ENCODE assay signal across 25 mouse cellular contexts in genomic region chr15:82027726-82028125, GRCm38 (mm10). TPM values are rescaled to one million over a fixed set of nuclear protein-coding genes. Genes with fewer than 3 reads are reported as not detected.
DNase-seq lines count a peak whose midpoint lies in the region; ATAC-seq and TF ChIP-seq lines count a peak whose summit lies in the region.
"Had no signal": no experiment of that assay in that cellular context is flagged by ENCODE, and none has a peak within 500 bp of the region (broad histone marks: within the 10 kb centered on the region; RNA-seq: fewer than 3 reads in every experiment).

No protein-coding gene starts in this region.

- H3K4me3 ChIP-seq in lung, adult 2 months (replicated peaks; ENCODE audit: extremely low read depth, low read depth, low read length), result no peak overlapping the region
- H3K4me3 ChIP-seq: forebrain, embryonic 12.5 days; heart, embryonic 15.5 days; hindbrain, embryonic 12.5 days; layer of hippocampus, adult 2 months; limb, embryonic 15.5 days; midbrain, embryonic 10.5 days had no signal

- no peak for TF ChIP-seq CTCF in lung, adult 2 months (IDR thresholded peaks at IDR 0.05; ENCODE audit: insufficient read depth, low read length)

- ATAC-seq in common myeloid progenitor, adult 5-6 weeks (replicated peaks; ENCODE audit: low read depth, poor library complexity, severe bottlenecking), result 0 out of 2 replicates have a peak, but pooled peaks have one; percentile 15

- H3K4me1 ChIP-seq in lung, adult 2 months (ENCODE audit: control insufficient read depth, insufficient read depth, low read length), result no peaks in the 10 kb centered on the region
- H3K4me1 ChIP-seq: forebrain, embryonic 12.5 days; heart, embryonic 15.5 days; hindbrain, embryonic 12.5 days; limb, embryonic 15.5 days; midbrain, embryonic 10.5 days had no signal

- DNase-seq in lung, postnatal 10 days, result peak; percentile 10
- no peak for DNase-seq in lung, adult 2 months
- peak; percentile 72 to 88 for DNase-seq in thymus, adult 18-20 months
- DNase-seq in thymus, postnatal 4 days, result peak; percentile 71
- no peak for DNase-seq in right cerebral cortex, postnatal 10 days (ENCODE audit: low spot score in 2 of 2)
- DNase-seq in right cerebral cortex, adult 18-20 months, result no peak
- DNase-seq: cerebellum, adult 2 months; cerebellum, postnatal 36 days; gastrocnemius, postnatal 10 days; heart, adult 11 months; kidney, adult 2 months; kidney, postnatal 10 days; lung, postnatal 4 days; retina, postnatal 1 day had no signal

- no peak for TF ChIP-seq POLR2A in lung, adult 2 months (IDR thresholded peaks at IDR 0.05; ENCODE audit: borderline replicate concordance, extremely low read depth, low read depth, low read length)

- WGBS in lung, adult 2 months, result 67% methylated on average over 7 of the region's 7 CpGs

RNA-seq across cellular contexts. Expression of gene Desi1, which starts 5.9 kb away (rescaled TPM):
- polyA plus RNA-seq in lung, adult 2 months (2012; rRNA removed), result 24.0 and 31.1 TPM in 2 replicates
- 12.2 and 13.6 TPM in 2 replicates for total RNA-seq in common myeloid progenitor, adult 5-6 weeks (2017)

RNA-seq across cellular contexts. Expression of gene Snu13, which starts 19.7 kb away (rescaled TPM):
- 54.7 and 56.6 TPM in 2 replicates for polyA plus RNA-seq in lung, adult 2 months (2012; rRNA removed)
- total RNA-seq in common myeloid progenitor, adult 5-6 weeks (2017), result 197 and 206 TPM in 2 replicates

RNA-seq across cellular contexts. Expression of gene 4930407I10Rik, which starts 31.2 kb away (rescaled TPM):
- not detected in 2 replicates for polyA plus RNA-seq in lung, adult 2 months (2012; rRNA removed)
- not detected in 2 replicates for total RNA-seq in common myeloid progenitor, adult 5-6 weeks (2017)
- total RNA-seq: adrenal gland, postnatal 4 days; gastrocnemius, postnatal 10 days; layer of hippocampus, adult 2 months; left cerebral cortex, postnatal 36 days had no signal
- polyA plus RNA-seq: cerebellum, adult 2 months; embryonic facial prominence, embryonic 11.5 days; forebrain, embryonic 12.5 days; heart, embryonic 15.5 days; hindbrain, embryonic 12.5 days; limb, embryonic 15.5 days; liver, embryonic 16.5 days; midbrain, embryonic 10.5 days had no signal

RNA-seq across cellular contexts. Expression of gene Xrcc6, which starts 40.1 kb away (rescaled TPM):
- polyA plus RNA-seq in lung, adult 2 months (2012; rRNA removed), result 11.5 and 13.3 TPM in 2 replicates
- 409 and 444 TPM in 2 replicates for total RNA-seq in common myeloid progenitor, adult 5-6 weeks (2017)

RNA-seq across cellular contexts. Expression of gene Mei1, which starts 42.1 kb away (rescaled TPM):
- polyA plus RNA-seq in lung, adult 2 months (2012; rRNA removed), result not detected in 2 replicates
- not detected in 2 replicates for total RNA-seq in common myeloid progenitor, adult 5-6 weeks (2017)
- polyA plus RNA-seq: embryonic facial prominence, embryonic 11.5 days; heart, embryonic 15.5 days; kidney, adult 2 months; liver, embryonic 16.5 days had no signal

Comparison
In these comparisons a context has a peak if more than half of its experiments do, and no peak if none do; other contexts are left out.
1. DNase-seq: peak in lung, postnatal 10 days (single experiment), thymus, adult 18-20 months (2 of 2) and thymus, postnatal 4 days (single experiment); none in lung, adult 2 months (single experiment), right cerebral cortex, postnatal 10 days (0 of 2) and right cerebral cortex, adult 18-20 months (single experiment).